Mouse (Mus musculus) layer of hippocampus, postnatal 14 days (tissue): ENCODE measurements around the gene Etv3. TPM values are rescaled to one million over a fixed set of nuclear protein-coding genes. Genes with fewer than 3 reads are reported as not detected.
A peak's percentile ranks its signal among the peaks of the same experiment; 100 is the strongest.
"Not testable (repeated sequence)": the region's sequence is repeated elsewhere in the genome, so short reads cannot be mapped to it uniquely, and the experiment has no call there.

Experiments used
- DNase-seq, 2 experiments: peaks; one replicate each; pipeline ENCODE4 v3.0.0; 2021 to 2022; ENCODE audit warnings: low spot score in 2 of 2, mixed read lengths in 1 of 2
- total RNA-seq, 2 experiments: library from RNA; stranded (reverse); gene quantifications; 2 replicates each; pipeline ENCODE4 v1.2.3; 2021

The Etv3 gene
- total RNA-seq, 2 experiments from 2014 or later = 18.0 to 18.2 TPM

DNA sequence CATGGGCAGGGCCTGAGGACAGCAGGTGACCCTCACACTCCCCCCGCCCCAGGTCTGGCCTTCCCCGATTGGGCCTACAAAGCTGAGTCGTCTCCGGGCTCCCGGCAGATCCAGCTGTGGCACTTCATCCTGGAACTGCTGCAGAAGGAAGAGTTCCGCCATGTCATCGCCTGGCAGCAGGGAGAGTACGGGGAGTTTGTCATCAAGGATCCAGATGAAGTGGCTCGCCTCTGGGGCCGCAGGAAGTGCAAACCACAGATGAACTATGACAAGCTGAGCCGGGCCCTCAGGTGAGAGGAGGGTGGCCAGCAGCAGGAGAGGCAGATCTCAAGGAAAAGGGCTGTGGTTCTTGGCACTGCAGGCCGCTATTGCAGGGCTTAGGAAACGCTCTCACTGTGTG, 29.7 kb downstream of the Etv3 start:
- DNase-seq = not testable (repeated sequence)

DNA sequence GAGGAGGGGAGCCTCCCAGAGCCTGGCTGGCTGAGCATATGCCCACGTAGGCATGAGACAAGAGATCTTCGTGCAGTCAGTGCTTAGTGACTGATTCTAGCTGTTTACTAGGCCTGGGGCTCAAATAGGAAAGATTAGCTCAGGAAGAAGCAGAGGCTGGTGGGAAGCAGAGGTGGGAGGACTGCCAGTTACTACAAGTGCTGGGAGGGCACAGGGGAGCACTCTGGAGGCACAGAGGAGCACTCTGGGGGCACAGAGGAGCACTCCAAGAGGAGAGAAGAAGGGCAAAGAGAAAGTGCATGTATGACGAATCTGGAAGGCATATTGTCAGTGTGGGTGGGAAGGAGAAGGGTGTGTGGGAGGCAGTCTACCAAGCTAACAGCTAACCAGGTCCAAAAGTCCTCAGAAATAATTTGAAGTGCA, 30.9 kb downstream of the Etv3 start:
- DNase-seq = no peak

- DNase-seq = no peak
Measured at GRCm38 (mm10) chr3:87556668-87557278, 31.6 kb downstream of the Etv3 start.

DNA sequence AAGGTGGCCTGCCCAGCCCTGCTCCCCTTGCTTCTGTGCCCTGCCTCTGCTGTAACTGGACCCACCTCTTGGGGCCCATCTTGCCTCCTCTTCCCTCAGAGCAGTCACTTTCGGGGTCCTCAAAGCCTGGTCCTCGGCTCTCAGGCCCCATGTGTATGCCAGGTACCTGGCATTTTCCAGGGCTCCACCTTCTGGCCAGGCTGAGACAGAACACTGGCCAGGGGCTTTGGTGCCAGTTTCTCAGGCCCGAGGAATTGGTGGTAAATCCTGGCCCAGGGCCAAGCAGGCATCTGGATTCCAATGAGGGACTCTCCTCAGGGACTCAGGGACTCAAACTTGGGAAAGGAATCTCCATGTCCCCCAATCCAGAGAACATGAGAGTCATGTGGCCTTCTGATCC, 34.9 kb downstream of the Etv3 start:
- no peak for DNase-seq

- DNase-seq = no peak
Measured at GRCm38 (mm10) chr3:87561434-87561833, 36.2 kb downstream of the Etv3 start.

- DNase-seq = peak; percentile 91
Measured at GRCm38 (mm10) chr3:87562370-87562769, 37.2 kb downstream of the Etv3 start.

- no peak for DNase-seq
Measured at GRCm38 (mm10) chr3:87563466-87563865, 38.3 kb downstream of the Etv3 start.

GRCm38 (mm10) chr3:87565623-87566022, 40.4 kb downstream of the Etv3 start:
- DNase-seq = no peak

DNA sequence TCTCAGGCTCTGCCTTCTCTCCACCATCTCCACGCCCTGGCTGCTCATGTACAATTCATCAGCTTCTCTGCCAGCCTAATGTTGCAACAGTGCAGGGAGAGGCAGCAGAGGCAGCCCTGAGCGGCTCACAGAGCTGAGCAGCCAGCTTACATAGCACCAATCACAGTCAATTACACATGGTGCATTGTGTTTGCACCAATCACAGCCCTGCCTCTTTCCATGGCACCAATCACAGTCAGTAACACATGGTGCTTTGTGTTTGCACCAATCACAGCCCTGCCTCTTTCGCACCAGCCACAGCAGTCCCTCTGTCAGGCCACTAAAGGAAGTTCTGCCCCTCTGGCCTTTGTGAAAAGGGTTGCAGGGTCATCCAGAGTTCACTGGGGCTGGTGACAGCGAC, 40.9 kb downstream of the Etv3 start:
- DNase-seq = peak; percentile 79 to 86

- DNase-seq = no peak
Measured at GRCm38 (mm10) chr3:87567497-87567896, 42.3 kb downstream of the Etv3 start.

GRCm38 (mm10) chr3:87568681-87569080, 43.5 kb downstream of the Etv3 start:
- no peak for DNase-seq

DNA sequence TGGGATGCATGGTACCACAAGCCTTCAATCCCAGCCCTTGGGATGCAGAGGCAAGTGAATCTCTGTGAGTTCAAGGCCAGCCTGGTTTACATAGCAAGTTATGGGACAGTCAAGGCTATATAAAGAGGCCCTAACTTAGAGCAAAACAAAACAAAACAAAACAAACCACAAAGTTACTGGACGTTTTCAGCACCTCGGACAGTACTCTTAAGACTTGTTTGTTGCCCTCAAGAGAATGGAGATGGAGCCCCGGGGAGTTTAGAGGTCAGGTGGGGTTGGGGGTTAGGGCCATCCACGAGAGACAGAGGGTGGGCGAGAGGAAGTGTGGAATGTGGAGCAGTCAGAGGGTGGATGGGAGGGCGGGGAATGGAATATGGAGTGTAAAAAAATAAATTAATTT, 50.6 kb downstream of the Etv3 start:
- no peak for DNase-seq

DNA sequence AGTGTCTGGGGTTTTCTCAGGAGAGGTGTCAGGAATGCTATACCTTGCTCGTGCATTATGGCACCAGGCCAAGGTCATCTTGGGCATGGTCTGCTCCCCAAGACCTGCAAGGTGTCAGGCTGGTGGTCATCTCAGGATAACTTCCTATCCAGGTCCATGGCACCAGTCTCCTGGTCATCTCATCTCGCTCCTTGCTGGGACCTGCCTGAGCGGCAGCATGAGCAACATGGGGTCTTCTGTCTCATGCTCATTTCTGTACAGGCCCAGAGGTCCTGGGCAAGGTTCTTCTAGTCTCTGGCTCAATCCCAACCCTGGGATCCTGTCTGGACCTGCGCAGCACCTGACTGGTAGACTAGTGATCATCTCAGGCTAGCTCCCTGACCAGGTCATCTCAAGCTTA, 57.1 kb downstream of the Etv3 start:
- no peak for DNase-seq

Other genes with a start within 250 kb of the Etv3 start
- gene Cd5l, start 167.5 kb upstream of the Etv3 start, total RNA-seq = under 1 TPM; 0.16 to 0.19 TPM
- under 1 TPM in 1 of 2 experiments, not detected in 1; 0.24 TPM for gene Fcrl1, start 149.0 kb upstream of the Etv3 start, total RNA-seq
- under 1 TPM in 1 of 2 experiments, not detected in 1; 0.18 TPM for gene Fcrl5, start 89.6 kb upstream of the Etv3 start, total RNA-seq
- gene Arhgef11, start 92.2 kb downstream of the Etv3 start, total RNA-seq = 10 to 100 TPM; 57.2 to 60.8 TPM
- under 1 TPM; 0.60 to 0.81 TPM for gene Lrrc71, start 223.2 kb downstream of the Etv3 start, total RNA-seq